Mouse (Mus musculus) CH12.LX (cell line): Measurements from ENCODE around the gene Camta1. TPM values are rescaled to one million over a fixed set of nuclear protein-coding genes. Genes with fewer than 3 reads are reported as not detected.

ENCODE experiments used
- DNase-seq: peaks from one replicate; pipeline ENCODE4 v3.0.0-alpha.2; 2013; ENCODE audit errors: extremely low read depth
- H3K27ac ChIP-seq: 2 replicates; pipeline ENCODE4 v1.5.1; 2012; ENCODE audit warnings: low read depth, mild to moderate bottlenecking, control low read depth, moderate library complexity; ENCODE audit not compliant: insufficient read depth
- H3K27me3 ChIP-seq: replicated peaks from 2 replicates; pipeline ENCODE3; 2012; ENCODE audit warnings: inconsistent platforms
- H3K36me3 ChIP-seq, 2 experiments: replicated peaks in 1 of 2; 2 replicates each; pipeline versions ENCODE3 to v1.6.1; 2012; ENCODE audit warnings: inconsistent platforms in 1 of 2, low read length in 1 of 2, mild to moderate bottlenecking in 1 of 2, mixed read lengths in 1 of 2, moderate library complexity in 1 of 2; ENCODE audit not compliant: control insufficient read depth in 1 of 2, insufficient read depth in 1 of 2
- H3K4me1 ChIP-seq, 2 experiments: 2 replicates each; pipeline ENCODE4 v1.6.1; 2012; ENCODE audit warnings: inconsistent platforms in 1 of 2, moderate library complexity in 1 of 2; ENCODE audit not compliant: insufficient read depth in 2 of 2, control insufficient read depth in 1 of 2
- H3K4me2 ChIP-seq: 2 replicates; pipeline ENCODE4 v1.6.1; 2012; ENCODE audit warnings: low read depth, mild to moderate bottlenecking, control low read depth; ENCODE audit not compliant: poor library complexity, insufficient read depth, severe bottlenecking
- H3K4me3 ChIP-seq, 3 experiments: fragments of 150-350 bp in 1 of 3; sonication (generic) in 1 of 3; replicated peaks in 1 of 3; 2 replicates each; pipeline versions ENCODE3 to v1.5.1; 2011 to 2012; ENCODE audit warnings: low read depth in 2 of 3, low read length in 2 of 3, mild to moderate bottlenecking in 2 of 3, moderate library complexity in 2 of 3, control low read depth in 1 of 3, improper control_type of control experiment in 1 of 3, inconsistent platforms in 1 of 3, mixed read lengths in 1 of 3; ENCODE audit not compliant: poor library complexity in 1 of 3
- H3K79me2 ChIP-seq: replicated peaks from 2 replicates; pipeline ENCODE4 v1.6.1; 2012; ENCODE audit warnings: mild to moderate bottlenecking, moderate library complexity; ENCODE audit not compliant: control insufficient read depth, poor library complexity, insufficient read depth, severe bottlenecking; ENCODE audit errors: extremely low read depth
- H3K9ac ChIP-seq: 2 replicates; pipeline ENCODE4 v1.6.1; 2012; ENCODE audit warnings: low read depth, mild to moderate bottlenecking, control low read depth, moderate library complexity; ENCODE audit not compliant: insufficient read depth
- H3K9me3 ChIP-seq: replicated peaks from 2 replicates; pipeline ENCODE3; 2012; ENCODE audit warnings: low read length, inconsistent platforms, mixed read lengths
- CHD2 ChIP-seq: IDR thresholded peaks from 2 replicates; pipeline ENCODE4 v1.6.1; 2011; ENCODE audit warnings: low read length, improper control_type of control experiment
- CTCF ChIP-seq, 2 experiments: IDR thresholded peaks in 1 of 2; conservative IDR thresholded peaks in 1 of 2; 2 replicates each; pipeline ENCODE4 v1.5.1; 2011 to 2012; ENCODE audit warnings: low read depth in 2 of 2, low read length in 2 of 2, improper control_type of control experiment in 1 of 2, inconsistent platforms in 1 of 2, mild to moderate bottlenecking in 1 of 2, moderate library complexity in 1 of 2
- E2F4 ChIP-seq: IDR thresholded peaks from 2 replicates; pipeline ENCODE4 v1.6.1; 2011; ENCODE audit warnings: low read depth, low read length, improper control_type of control experiment; ENCODE audit not compliant: insufficient replicate concordance
- ELF1 ChIP-seq: IDR thresholded peaks from 2 replicates; pipeline ENCODE4 v1.6.1; 2014; ENCODE audit warnings: low read depth, mild to moderate bottlenecking, inconsistent platforms, low read length, improper control_type of control experiment
- GABPA ChIP-seq: IDR thresholded peaks from 2 replicates; pipeline ENCODE4 v1.6.1; 2012; ENCODE audit warnings: low read depth, low read length, improper control_type of control experiment, inconsistent platforms; ENCODE audit not compliant: insufficient replicate concordance
- JUN ChIP-seq: IDR thresholded peaks from 2 replicates; pipeline ENCODE4 v1.6.1; 2011; ENCODE audit warnings: low read depth, mild to moderate bottlenecking, low read length, improper control_type of control experiment, moderate library complexity; ENCODE audit not compliant: insufficient read depth
- MAFK ChIP-seq: IDR thresholded peaks from 2 replicates; pipeline ENCODE4 v1.6.1; 2011; ENCODE audit warnings: low read length, improper control_type of control experiment; ENCODE audit not compliant: insufficient replicate concordance
- MAX ChIP-seq: IDR thresholded peaks from 2 replicates; pipeline ENCODE4 v1.6.1; 2011; ENCODE audit warnings: low read length, improper control_type of control experiment
- MEF2A ChIP-seq: IDR thresholded peaks from 2 replicates; pipeline ENCODE4 v1.6.1; 2014; ENCODE audit warnings: low read depth, mild to moderate bottlenecking, inconsistent platforms, low read length, improper control_type of control experiment, borderline replicate concordance
- MYC ChIP-seq: IDR thresholded peaks from 2 replicates; pipeline ENCODE4 v1.6.1; 2011; ENCODE audit warnings: low read depth, mild to moderate bottlenecking, improper control_type of control experiment, low read length
- POLR2A ChIP-seq: IDR thresholded peaks from 2 replicates; pipeline ENCODE4 v1.6.1; 2011; ENCODE audit warnings: low read depth, mild to moderate bottlenecking, improper control_type of control experiment, low read length
- RCOR1 ChIP-seq: conservative IDR thresholded peaks from 2 replicates; pipeline ENCODE4 v1.6.1; 2012; ENCODE audit warnings: low read depth, mild to moderate bottlenecking, inconsistent platforms, low read length, improper control_type of control experiment
- TBP ChIP-seq: conservative IDR thresholded peaks from 2 replicates; pipeline ENCODE4 v1.6.1; 2011; ENCODE audit warnings: low read depth, low read length, improper control_type of control experiment
- UBTF ChIP-seq: IDR thresholded peaks from 2 replicates; pipeline ENCODE4 v1.6.1; 2012; ENCODE audit warnings: low read depth, mild to moderate bottlenecking, inconsistent platforms, low read length, improper control_type of control experiment, moderate library complexity
- ZC3H11A ChIP-seq: IDR thresholded peaks from 2 replicates; pipeline ENCODE4 v1.6.1; 2012; ENCODE audit warnings: low read depth, mild to moderate bottlenecking, inconsistent platforms, low read length, improper control_type of control experiment
- ZKSCAN1 ChIP-seq: IDR thresholded peaks from 2 replicates; pipeline ENCODE4 v1.6.1; 2012; ENCODE audit warnings: low read depth, inconsistent platforms, low read length, improper control_type of control experiment, borderline replicate concordance
- ZMIZ1 ChIP-seq: IDR thresholded peaks from 2 replicates; pipeline ENCODE4 v1.6.1; 2012; ENCODE audit warnings: low read depth, mild to moderate bottlenecking, inconsistent platforms, low read length, improper control_type of control experiment
- dilution Hi-C: fragments of 300-500 bp; cut with MboI; formaldehyde crosslinking; loops from 2 replicates; pipeline ENCODE4 v1.14.3; 2020; ENCODE audit warnings: low sequenced_read_pairs; ENCODE audit not compliant: extremely low pct_unique_long_range_greater_than_20kb, extremely low pct_ligation_motif_present
- in situ Hi-C: fragments of 300-500 bp; cut with MboI; formaldehyde crosslinking; loops from 3 replicates; pipeline ENCODE4 v1.14.3; 2019; ENCODE audit warnings: low sequenced_read_pairs, low pct_ligation_motif_present, low pct_unique_long_range_greater_than_20kb, mixed read lengths
- polyA plus RNA-seq: library from polyadenylated mRNA; unstranded; fragments of >175 nt; gene quantifications from 2 replicates; pipeline ENCODE4 v1.2.1, GENCODE M21; 2012; ENCODE audit warnings: low read depth; ENCODE audit not compliant: insufficient read length
- total RNA-seq, 2 experiments: library from RNA; depleted of rRNA; stranded (reverse); fragments of 300-350 nt in 1 of 2; fragments of >200 nt in 1 of 2; gene quantifications; 2 replicates each; pipeline ENCODE4 v1.2.3; 2012 to 2014

Gene Camta1
- total and polyA plus RNA-seq, 3 experiments: 9.9 to 32.5 (median 15.3) TPM

GRCm38 (mm10) chr4:151083027-151083426, 778.6 kb downstream of the Camta1 start:
- H3K9me3 ChIP-seq: peaks cover 5% of the 10 kb centered on the region
- dilution Hi-C loops (no loop called here), in situ Hi-C loops (no loop called here)
- 0 out of 4 replicates have a peak, but pooled peaks cover 0 to 3% of the 10 kb centered on the region in 2 experiments for H3K4me1 ChIP-seq
- TF ChIP-seq ELF1: no peak
- TF ChIP-seq CHD2: no peak
- no peak for TF ChIP-seq POLR2A
- TF ChIP-seq E2F4: no peak
- TF ChIP-seq MAFK: no peak
- TF ChIP-seq MAX: no peak
- no peak for TF ChIP-seq UBTF
- TF ChIP-seq MEF2A: no peak
- no peak for TF ChIP-seq ZC3H11A
- no peak for TF ChIP-seq ZMIZ1
- no peak for TF ChIP-seq ZKSCAN1
- no peak for TF ChIP-seq JUN
- no peaks in the 10 kb centered on the region for H3K36me3 ChIP-seq
- no peaks in the 10 kb centered on the region for H3K79me2 ChIP-seq
- H3K27ac ChIP-seq: no peak overlapping the region
- no peak overlapping the region for H3K4me2 ChIP-seq
- DNase-seq: no peak
- H3K4me3 ChIP-seq: no peak overlapping the region
- no peaks in the 10 kb centered on the region for H3K27me3 ChIP-seq
- no peak overlapping the region for H3K9ac ChIP-seq

- 0 out of 4 replicates have a peak, but pooled peaks cover 0 to 3% of the 10 kb centered on the region in 2 experiments for H3K4me1 ChIP-seq
- H3K27ac ChIP-seq: no peak overlapping the region
- in situ Hi-C loops: no loop called here
- no peaks in the 10 kb centered on the region for H3K36me3 ChIP-seq
- no peaks in the 10 kb centered on the region for H3K79me2 ChIP-seq
- peaks cover 5% of the 10 kb centered on the region for H3K9me3 ChIP-seq
- no peak overlapping the region for H3K4me3 ChIP-seq
- H3K4me2 ChIP-seq: no peak overlapping the region
- no peak for TF ChIP-seq JUN
- TF ChIP-seq UBTF: no peak
- no peak for TF ChIP-seq RCOR1
- no peak for TF ChIP-seq CTCF (conservative IDR thresholded peaks at IDR 0.05 in 1 of 2, IDR thresholded peaks at IDR 0.05 in 1 of 2; ENCODE audit: low read depth in 2 of 2, low read length in 2 of 2)
- TF ChIP-seq POLR2A: no peak
- no peak for TF ChIP-seq TBP
- no peak for TF ChIP-seq GABPA
- no peak for TF ChIP-seq MYC
- TF ChIP-seq, all 38 proteins: peak for 0
- no peak for DNase-seq
- dilution Hi-C loops: no loop called here
- Histone ChIP-seq H3K27me3 (peaks cover 1% of the 10 kb centered on the region), H3K9ac (no peak overlapping the region)
These were observed 779.7 kb downstream of the Camta1 start for GRCm38 (mm10) chr4:151081977-151082376.
